Mouse (Mus musculus): ENCODE measurements at regions not wholly inside any gene's neighbourhood (a gene's known extent, or its start where the extent isn't known, plus 50 kb on each side); places are given as distances from the start of the nearest gene placed in this dataset.
A peak's percentile ranks its signal among the peaks of the same experiment; 100 is the strongest.

DNA sequence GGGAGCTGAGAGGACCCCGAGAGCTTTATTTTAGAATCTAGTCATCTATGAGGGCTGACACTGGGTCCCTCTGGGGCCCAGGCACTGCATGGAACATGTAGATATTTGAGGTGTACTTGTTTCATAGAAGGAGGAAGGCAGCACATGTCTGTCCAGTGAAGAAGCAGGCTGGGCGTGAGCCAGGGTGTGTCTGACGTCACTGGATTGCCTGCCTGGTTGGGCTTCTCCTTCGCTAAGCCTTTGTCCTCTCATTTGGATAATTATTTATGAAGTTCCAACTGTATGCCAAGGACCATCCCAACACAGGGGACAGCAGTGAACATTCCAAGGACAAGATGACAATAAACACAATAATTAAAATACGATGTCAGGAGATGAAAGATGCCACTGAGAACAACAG lies 72.7 kb upstream of the Runx3 start:
- DNase-seq (ENCODE audit: low spot score) (peak; percentile 62), ATAC-seq (ENCODE audit: insufficient read depth, low read depth) (peak; percentile 64)
- no peaks in the 10 kb centered on the region for H3K4me1 ChIP-seq (ENCODE audit: control insufficient read depth, insufficient read depth)
- no peak overlapping the region for H3K9ac ChIP-seq (replicated peaks; ENCODE audit: low read depth, low read length)
- WGBS, result 54% methylated on average over 5 of the region's 5 CpGs
- no peaks in the 10 kb centered on the region for H3K27me3 ChIP-seq (ENCODE audit: control insufficient read depth, insufficient read depth, low read length)
- no peaks in the 10 kb centered on the region for H3K36me3 ChIP-seq (replicated peaks; ENCODE audit: control insufficient read depth, insufficient read depth, low read length)
- H3K9me3 ChIP-seq (replicated peaks; ENCODE audit: control insufficient read depth, low read length), result no peaks in the 10 kb centered on the region
- no peak overlapping the region for H3K27ac ChIP-seq (ENCODE audit: low read depth)
- TF ChIP-seq EP300 (IDR thresholded peaks at IDR 0.05; ENCODE audit: low read depth) (no peak), CTCF (IDR thresholded peaks at IDR 0.05; ENCODE audit: low read depth) (no peak)
- no peak overlapping the region for H3K4me2 ChIP-seq (ENCODE audit: low read depth, low read length)
- no peak overlapping the region for H3K4me3 ChIP-seq (ENCODE audit: low read depth, low read length)

DNA sequence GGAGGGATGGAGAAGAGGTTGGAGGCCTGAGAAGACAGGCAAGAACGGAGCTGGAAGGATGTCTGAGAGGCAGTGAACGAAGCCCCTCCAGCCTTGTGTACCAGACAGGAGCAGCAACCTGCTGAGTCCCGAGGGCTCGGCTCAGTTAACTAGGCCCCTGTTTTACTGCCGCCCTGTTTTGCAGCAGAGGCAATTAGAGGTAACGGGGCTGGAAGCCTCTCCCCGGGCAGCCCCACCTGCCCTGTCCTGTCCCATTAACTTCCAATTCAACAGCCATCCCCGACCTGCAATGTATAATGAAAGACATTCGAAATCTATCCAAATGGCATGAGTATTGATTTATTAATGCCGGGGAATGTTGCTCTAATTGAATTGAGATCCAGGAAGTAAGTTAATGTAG lies 70.5 kb upstream of the Runx3 start:
- H3K36me3 ChIP-seq (replicated peaks; ENCODE audit: control insufficient read depth, insufficient read depth, low read length), result no peaks in the 10 kb centered on the region
- ATAC-seq (ENCODE audit: insufficient read depth, low read depth) (no peak), DNase-seq (ENCODE audit: low spot score) (no peak)
- no peaks in the 10 kb centered on the region; the same call in 1 of the 2 replicates for H3K9me3 ChIP-seq (replicated peaks; ENCODE audit: control insufficient read depth, low read length)
- no peaks in the 10 kb centered on the region for H3K4me1 ChIP-seq (ENCODE audit: control insufficient read depth, insufficient read depth)
- no peak overlapping the region for H3K4me2 ChIP-seq (ENCODE audit: low read depth, low read length)
- no peak overlapping the region for H3K9ac ChIP-seq (replicated peaks; ENCODE audit: low read depth, low read length)
- H3K27ac ChIP-seq (ENCODE audit: low read depth), result no peak overlapping the region
- H3K4me3 ChIP-seq (ENCODE audit: low read depth, low read length), result no peak overlapping the region
- TF ChIP-seq CTCF (IDR thresholded peaks at IDR 0.05; ENCODE audit: low read depth), result no peak
- no peak for TF ChIP-seq EP300 (IDR thresholded peaks at IDR 0.05; ENCODE audit: low read depth)
- no peaks in the 10 kb centered on the region for H3K27me3 ChIP-seq (ENCODE audit: control insufficient read depth, insufficient read depth, low read length)
- 87% methylated on average over 10 of the region's 10 CpGs for WGBS

DNA sequence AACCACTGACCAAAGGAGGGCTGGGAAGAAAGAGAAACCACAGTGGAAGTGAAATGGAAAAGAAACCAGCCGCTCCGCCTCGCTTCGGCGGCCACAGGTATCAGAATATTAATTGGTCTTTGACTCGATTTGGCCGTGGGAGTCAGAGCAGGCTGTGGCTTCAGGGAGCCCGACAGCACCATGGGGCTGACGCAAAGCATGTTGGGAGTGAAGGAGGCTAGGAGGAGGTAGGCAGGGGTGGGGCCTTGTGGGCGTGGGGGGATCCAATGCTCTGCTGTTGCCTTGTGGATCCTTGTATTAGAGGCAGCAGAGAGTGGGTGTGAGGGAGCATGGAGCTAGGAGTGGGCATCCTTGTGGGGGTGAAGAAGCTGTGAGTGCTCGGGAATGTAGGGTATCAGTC lies 69.0 kb upstream of the Runx3 start:
- Histone ChIP-seq H3K27me3 (ENCODE audit: control insufficient read depth, insufficient read depth, low read length) (no peaks in the 10 kb centered on the region), H3K4me3 (ENCODE audit: low read depth, low read length) (no peak overlapping the region), H3K9me3 (replicated peaks; ENCODE audit: control insufficient read depth, low read length) (no peaks in the 10 kb centered on the region; the same call in 1 of the 2 replicates), H3K4me1 (ENCODE audit: control insufficient read depth, insufficient read depth) (no peaks in the 10 kb centered on the region), H3K27ac (ENCODE audit: low read depth) (no peak overlapping the region), H3K36me3 (replicated peaks; ENCODE audit: control insufficient read depth, insufficient read depth, low read length) (no peaks in the 10 kb centered on the region), H3K4me2 (ENCODE audit: low read depth, low read length) (no peak overlapping the region), H3K9ac (replicated peaks; ENCODE audit: low read depth, low read length) (no peak overlapping the region)
- no peak for ATAC-seq (ENCODE audit: insufficient read depth, low read depth)
- no peak for DNase-seq (ENCODE audit: low spot score)
- WGBS, result 72% methylated on average over 11 of the region's 11 CpGs
- TF ChIP-seq EP300 (IDR thresholded peaks at IDR 0.05; ENCODE audit: low read depth) (no peak), CTCF (IDR thresholded peaks at IDR 0.05; ENCODE audit: low read depth) (no peak)

DNA sequence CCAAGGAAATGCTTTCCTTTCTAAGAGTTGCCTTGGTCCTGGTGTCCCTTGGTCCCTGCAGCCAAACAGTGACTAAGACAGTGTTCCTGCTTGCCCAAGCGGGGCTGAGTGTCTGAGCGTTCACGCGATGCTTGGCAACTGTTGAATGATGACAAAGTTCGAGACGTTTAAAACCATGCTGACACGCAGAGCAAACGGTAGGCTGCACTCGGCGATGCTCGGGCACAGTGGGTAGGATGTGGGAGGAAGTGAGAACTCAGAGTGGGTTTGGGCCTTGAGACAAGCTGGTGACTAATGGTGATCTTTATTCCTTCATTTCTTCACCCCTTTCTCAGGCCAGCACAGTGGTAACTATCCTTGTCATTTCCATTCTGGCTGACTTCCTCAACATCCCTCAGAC lies 66.9 kb upstream of the Runx3 start:
- Histone ChIP-seq H3K27me3 (ENCODE audit: control insufficient read depth, insufficient read depth, low read length) (no peaks in the 10 kb centered on the region), H3K27ac (ENCODE audit: low read depth) (no peak overlapping the region), H3K9ac (replicated peaks; ENCODE audit: low read depth, low read length) (no peak overlapping the region), H3K4me2 (ENCODE audit: low read depth, low read length) (no peak overlapping the region), H3K9me3 (replicated peaks; ENCODE audit: control insufficient read depth, low read length) (no peaks in the 10 kb centered on the region; the same call in 1 of the 2 replicates), H3K4me3 (ENCODE audit: low read depth, low read length) (no peak overlapping the region), H3K4me1 (ENCODE audit: control insufficient read depth, insufficient read depth) (no peaks in the 10 kb centered on the region), H3K36me3 (replicated peaks; ENCODE audit: control insufficient read depth, insufficient read depth, low read length) (no peaks in the 10 kb centered on the region)
- TF ChIP-seq CTCF (IDR thresholded peaks at IDR 0.05; ENCODE audit: low read depth), result no peak
- no peak for TF ChIP-seq EP300 (IDR thresholded peaks at IDR 0.05; ENCODE audit: low read depth)
- no peak for ATAC-seq (ENCODE audit: insufficient read depth, low read depth)
- 90% methylated on average over 11 of the region's 11 CpGs for WGBS
- DNase-seq (ENCODE audit: low spot score), result no peak

DNA sequence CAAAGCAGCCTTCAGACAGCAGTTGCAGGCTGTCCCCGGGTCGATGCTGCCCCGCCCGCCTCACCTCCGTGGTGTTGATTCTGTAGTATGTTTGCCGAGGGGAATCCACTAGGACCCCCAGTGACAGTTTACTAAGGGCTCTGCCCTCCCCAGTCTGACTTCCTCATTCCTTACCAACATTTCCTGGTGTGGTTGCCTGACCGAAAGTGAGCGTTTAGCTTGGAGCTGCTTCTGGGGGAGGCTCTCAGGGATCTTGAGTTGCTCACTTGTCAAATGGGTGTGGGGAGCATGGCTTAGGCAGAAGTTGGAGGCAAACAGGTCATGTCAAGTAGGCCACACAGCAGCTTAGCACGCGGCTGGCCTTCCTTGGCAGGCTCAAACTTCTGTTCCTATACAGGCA lies 66.1 kb upstream of the Runx3 start:
- Histone ChIP-seq H3K4me1 (ENCODE audit: control insufficient read depth, insufficient read depth) (no peaks in the 10 kb centered on the region), H3K36me3 (replicated peaks; ENCODE audit: control insufficient read depth, insufficient read depth, low read length) (no peaks in the 10 kb centered on the region), H3K4me3 (ENCODE audit: low read depth, low read length) (no peak overlapping the region), H3K27me3 (ENCODE audit: control insufficient read depth, insufficient read depth, low read length) (no peaks in the 10 kb centered on the region), H3K27ac (ENCODE audit: low read depth) (no peak overlapping the region), H3K9ac (replicated peaks; ENCODE audit: low read depth, low read length) (no peak overlapping the region), H3K9me3 (replicated peaks; ENCODE audit: control insufficient read depth, low read length) (no peaks in the 10 kb centered on the region; the same call in 1 of the 2 replicates), H3K4me2 (ENCODE audit: low read depth, low read length) (no peak overlapping the region)
- TF ChIP-seq EP300 (IDR thresholded peaks at IDR 0.05; ENCODE audit: low read depth), result no peak
- TF ChIP-seq CTCF (IDR thresholded peaks at IDR 0.05; ENCODE audit: low read depth), result no peak
- WGBS, result 67% methylated on average over 10 of the region's 10 CpGs
- ATAC-seq (ENCODE audit: insufficient read depth, low read depth), result no peak
- no peak for DNase-seq (ENCODE audit: low spot score)

DNA sequence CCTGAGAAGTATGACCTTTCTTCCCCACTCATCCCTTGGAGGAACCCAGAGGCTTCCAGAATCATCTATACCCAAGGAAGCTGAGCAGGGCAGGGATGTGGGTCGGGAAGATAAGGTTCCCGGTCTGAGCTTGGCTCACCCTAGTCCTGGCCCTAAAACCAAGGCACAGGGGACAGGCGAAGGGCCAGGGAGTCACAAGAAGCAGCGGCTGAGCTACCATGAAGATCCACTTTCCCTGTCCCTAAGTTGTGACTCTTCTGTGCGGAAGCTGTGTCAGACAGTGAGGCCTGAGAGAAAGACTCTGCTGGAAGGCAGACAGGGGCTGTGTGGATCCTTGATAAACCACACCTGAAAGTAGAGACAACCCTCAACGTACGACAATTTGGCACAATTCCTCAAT lies 64.1 kb upstream of the Runx3 start:
- no peak overlapping the region for H3K9ac ChIP-seq (replicated peaks; ENCODE audit: low read depth, low read length)
- no peaks in the 10 kb centered on the region for H3K4me1 ChIP-seq (ENCODE audit: control insufficient read depth, insufficient read depth)
- no peak overlapping the region for H3K4me3 ChIP-seq (ENCODE audit: low read depth, low read length)
- TF ChIP-seq CTCF (IDR thresholded peaks at IDR 0.05; ENCODE audit: low read depth), result no peak
- TF ChIP-seq EP300 (IDR thresholded peaks at IDR 0.05; ENCODE audit: low read depth), result no peak
- no peak overlapping the region for H3K27ac ChIP-seq (ENCODE audit: low read depth)
- H3K27me3 ChIP-seq (ENCODE audit: control insufficient read depth, insufficient read depth, low read length), result no peaks in the 10 kb centered on the region
- H3K36me3 ChIP-seq (replicated peaks; ENCODE audit: control insufficient read depth, insufficient read depth, low read length), result no peaks in the 10 kb centered on the region
- no peaks in the 10 kb centered on the region; the same call in 1 of the 2 replicates for H3K9me3 ChIP-seq (replicated peaks; ENCODE audit: control insufficient read depth, low read length)
- WGBS, result 87% methylated on average over 7 of the region's 7 CpGs
- ATAC-seq (ENCODE audit: insufficient read depth, low read depth) (no peak), DNase-seq (ENCODE audit: low spot score) (no peak)
- H3K4me2 ChIP-seq (ENCODE audit: low read depth, low read length), result no peak overlapping the region

All from heart, postnatal 0 days (tissue).